Mouse (Mus musculus) spleen, embryonic (tissue): ENCODE measurements at regions not wholly inside any gene's neighbourhood (a gene's known extent, or its start where the extent isn't known, plus 50 kb on each side); places are given as distances from the start of the nearest gene placed in this dataset.

ENCODE experiments used
- CTCF ChIA-PET: fragments of 350-600 bp; sonication (Branson Sonifier 250); formaldehyde crosslinking; loops from one replicate; lab custom pipeline; 2022; lab: Charles Lee

- CTCF ChIA-PET, result no interaction called here
These were observed 117.9 kb downstream of the Usp31 start for GRCm38 (mm10) chr7:121589088-121589605.

- CTCF ChIA-PET, result no interaction called here
These were observed 119.3 kb downstream of the Usp31 start for GRCm38 (mm10) chr7:121587713-121588112.

GRCm38 (mm10) chr7:121585721-121586120 is 121.3 kb downstream of the Usp31 start:
- CTCF ChIA-PET, result interaction anchor here (0.5 kb wide), 1 partner anchor 325 kb away, joined by 7 read pairs; no protein-coding TSS in a partner anchor

GRCm38 (mm10) chr7:121579497-121579896 is 127.6 kb downstream of the Usp31 start:
- CTCF ChIA-PET, result no interaction called here

GRCm38 (mm10) chr7:121572681-121573335 is 134.2 kb downstream of the Usp31 start:
- CTCF ChIA-PET, result no interaction called here

GRCm38 (mm10) chr7:121571741-121572140 is 135.3 kb downstream of the Usp31 start:
- CTCF ChIA-PET, result no interaction called here

GRCm38 (mm10) chr7:121571292-121571691 is 135.8 kb downstream of the Usp31 start:
- CTCF ChIA-PET, result no interaction called here

- CTCF ChIA-PET, result no interaction called here
These were observed 137.8 kb downstream of the Usp31 start for GRCm38 (mm10) chr7:121569248-121569647.

GRCm38 (mm10) chr7:121568064-121568463 is 139.0 kb downstream of the Usp31 start:
- CTCF ChIA-PET, result interaction anchor here (0.6 kb wide), 1 partner anchor 1380 kb away, joined by 9 read pairs; no protein-coding TSS in a partner anchor

- CTCF ChIA-PET, result no interaction called here
These were observed 143.5 kb downstream of the Usp31 start for GRCm38 (mm10) chr7:121563526-121563925.

GRCm38 (mm10) chr7:121555420-121555819 is 151.6 kb downstream of the Usp31 start:
- CTCF ChIA-PET, result no interaction called here
